Mouse (Mus musculus) cerebral cortex, adult 2 months (tissue): Measurements from ENCODE around the gene Araf.

Experiments
- WGBS: fragments of 180-500 bp; shearing (Covaris S2); methylation state at CpG from one replicate; pipeline ENCODE4 v1.1.7; 2018; 5-methylcytosine and 5-hydroxymethylcytosine counted together

The Araf gene

GRCm38 (mm10) chrX:20797681-20798080, at the start of gene Araf:
TSS of gene Araf (plus strand) at chrX:20797814.
- 0% methylated on average over 6 of the region's 7 CpGs for WGBS

GRCm38 (mm10) chrX:20748829-20749228, 48.8 kb upstream of the Araf start:
- 100% methylated on average over 2 of the region's 2 CpGs for WGBS

DNA sequence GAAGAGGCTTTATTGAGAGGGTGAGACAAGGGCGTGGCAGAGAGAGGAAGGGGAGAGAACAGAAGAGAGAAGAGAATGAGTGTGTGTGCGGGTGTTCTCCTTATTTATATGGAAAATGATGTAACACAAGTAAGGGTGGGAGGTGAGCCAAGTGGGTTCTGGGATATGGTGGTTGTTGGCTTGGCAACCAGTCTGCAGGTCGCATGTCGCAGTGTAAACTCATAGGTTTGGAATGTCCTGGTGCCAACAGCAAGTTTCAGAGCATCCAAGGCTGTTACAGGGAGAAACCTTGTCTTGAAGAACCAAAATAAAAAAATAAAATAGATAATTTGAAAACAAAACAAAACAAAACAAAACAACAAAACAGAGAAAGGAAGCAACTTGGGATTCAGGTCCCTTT, 36.4 kb upstream of the Araf start:
- 82% methylated on average over 4 of the region's 4 CpGs for WGBS

GRCm38 (mm10) chrX:20770697-20771381, 26.8 kb upstream of the Araf start:
- 0% methylated on average over 1 of the region's 1 CpGs for WGBS

DNA sequence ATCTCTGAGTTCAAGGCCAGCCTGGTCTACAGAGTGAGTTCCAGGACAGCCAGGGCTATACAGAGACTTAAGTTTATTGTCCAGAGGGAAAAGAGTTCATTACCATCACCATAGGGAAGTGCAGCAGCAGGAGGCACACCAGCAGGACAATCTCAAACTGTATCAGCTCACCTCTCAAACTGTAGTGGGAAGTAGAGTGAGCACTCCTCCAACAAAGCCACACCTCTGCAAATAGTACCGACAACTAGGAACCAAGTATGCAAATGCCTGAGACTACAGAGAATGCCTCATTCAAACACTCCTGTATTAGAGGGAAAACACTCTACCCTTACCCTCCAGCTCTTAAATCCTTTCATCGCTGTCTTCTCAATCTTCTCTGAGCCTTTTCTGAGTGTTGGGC, 25.9 kb upstream of the Araf start:
- 50% methylated on average over 2 of the region's 2 CpGs for WGBS

- 56% methylated on average over 19 of the region's 19 CpGs for whole genome bisulfite sequencing
Measured at GRCm38 (mm10) chrX:20775271-20776016, 22.2 kb upstream of the Araf start.

GRCm38 (mm10) chrX:20787309-20787708, 10.3 kb upstream of the Araf start:
- WGBS = 88% methylated on average over 2 of the region's 2 CpGs

DNA sequence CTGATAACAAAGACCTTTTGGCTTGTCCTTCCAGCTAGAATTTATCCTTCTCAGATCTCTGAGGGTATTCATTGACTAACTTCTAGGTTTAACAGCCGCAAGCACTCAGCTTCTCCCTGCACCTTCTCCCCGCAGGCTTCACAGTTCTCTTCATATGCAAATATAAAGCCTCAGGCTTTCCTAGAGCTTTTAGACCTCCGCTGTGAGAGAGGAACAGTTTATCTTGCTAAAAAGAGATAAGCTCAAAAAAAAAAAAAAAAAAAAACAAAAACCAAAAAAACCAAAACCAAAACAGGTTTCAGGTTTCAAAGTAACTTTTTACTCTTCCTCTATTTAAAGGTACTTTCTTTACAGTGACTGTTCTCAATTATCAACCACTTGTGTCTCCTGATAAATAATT, 5.2 kb upstream of the Araf start:
- 74% methylated on average over 3 of the region's 3 CpGs for WGBS

DNA sequence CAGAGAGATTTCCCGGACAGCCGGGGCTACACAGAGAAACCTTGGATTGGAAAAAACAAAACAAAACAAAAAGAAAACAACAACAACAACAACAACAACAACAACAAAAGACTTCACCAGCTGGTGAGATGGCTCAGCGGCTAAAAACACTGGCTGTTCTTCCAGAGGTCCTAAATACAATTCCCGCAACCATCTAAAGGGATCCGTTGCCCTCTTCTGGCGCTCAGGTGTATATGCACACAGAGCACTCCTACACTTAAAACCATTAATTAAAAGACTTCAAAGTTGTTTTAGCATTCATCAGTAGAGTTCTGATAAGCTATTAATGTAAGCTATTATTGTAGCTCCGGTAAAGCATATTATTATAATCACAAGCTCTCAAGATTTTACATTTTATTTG, 4.4 kb upstream of the Araf start:
- WGBS = 50% methylated on average over 7 of the region's 7 CpGs

- 47% methylated on average over 5 of the region's 5 CpGs for WGBS
Measured at GRCm38 (mm10) chrX:20794229-20794628, 3.4 kb upstream of the Araf start.

GRCm38 (mm10) chrX:20798141-20798796, 655 bp downstream of the Araf start:
- WGBS = 3% methylated on average over 21 of the region's 21 CpGs

DNA sequence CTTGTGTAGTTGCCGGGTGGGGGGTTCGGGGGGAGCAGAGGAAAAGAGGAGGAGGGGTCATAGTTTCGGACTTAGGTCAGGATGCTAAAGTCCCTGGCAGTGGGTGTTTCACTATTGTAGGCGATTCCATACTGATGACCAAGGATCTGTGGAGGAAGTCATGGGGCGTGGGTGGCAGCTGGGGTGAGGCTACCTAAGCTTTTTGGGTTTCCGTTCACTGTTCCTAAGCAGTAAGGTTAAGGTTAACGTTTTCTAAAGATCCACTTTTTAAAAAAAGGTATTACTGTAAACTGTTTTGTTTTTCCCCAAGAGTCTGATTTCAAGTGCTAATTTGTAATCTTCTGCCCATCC, 1.2 kb downstream of the Araf start:
- WGBS = 5% methylated on average over 7 of the region's 7 CpGs

DNA sequence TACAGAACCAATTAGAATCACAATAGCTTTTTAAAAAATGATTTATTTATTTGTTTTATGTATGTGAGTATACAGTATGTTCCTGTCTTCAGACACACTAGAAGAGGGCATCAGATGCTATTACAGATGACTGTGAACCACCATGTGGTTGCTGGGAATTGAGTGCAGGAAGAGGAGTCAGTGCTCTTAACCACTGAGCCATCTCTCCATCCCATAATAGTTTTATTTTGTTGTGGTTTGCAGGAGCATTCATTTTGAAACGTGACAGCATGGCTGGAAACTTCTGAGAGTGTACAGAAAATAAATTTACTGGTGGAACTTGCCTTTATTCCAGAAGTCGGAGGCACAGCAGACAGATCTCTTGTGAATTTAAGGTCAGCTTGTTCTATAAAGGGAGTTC, 3.8 kb downstream of the Araf start:
- 50% methylated on average over 2 of the region's 2 CpGs for WGBS

DNA sequence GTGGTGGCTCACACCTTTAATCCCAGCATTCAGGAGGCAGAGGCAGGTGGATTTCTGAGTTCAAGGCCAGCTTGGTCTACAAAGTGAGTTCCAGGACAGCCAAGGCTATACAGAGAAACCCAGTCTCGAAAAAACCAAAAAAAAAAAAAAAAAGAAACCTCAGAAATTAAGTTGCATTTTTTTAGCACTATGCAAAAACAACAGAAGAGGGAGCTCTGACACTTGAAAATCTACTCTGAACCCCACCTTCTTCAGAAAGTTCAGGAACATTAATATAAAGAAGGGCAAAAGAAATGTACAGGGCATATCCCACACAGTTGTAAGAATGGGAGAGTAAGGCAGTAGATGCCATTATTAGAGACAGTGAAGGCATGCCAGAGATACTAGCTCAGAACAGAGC, 6.7 kb downstream of the Araf start:
- 10% methylated on average over 1 of the region's 1 CpGs for WGBS

DNA sequence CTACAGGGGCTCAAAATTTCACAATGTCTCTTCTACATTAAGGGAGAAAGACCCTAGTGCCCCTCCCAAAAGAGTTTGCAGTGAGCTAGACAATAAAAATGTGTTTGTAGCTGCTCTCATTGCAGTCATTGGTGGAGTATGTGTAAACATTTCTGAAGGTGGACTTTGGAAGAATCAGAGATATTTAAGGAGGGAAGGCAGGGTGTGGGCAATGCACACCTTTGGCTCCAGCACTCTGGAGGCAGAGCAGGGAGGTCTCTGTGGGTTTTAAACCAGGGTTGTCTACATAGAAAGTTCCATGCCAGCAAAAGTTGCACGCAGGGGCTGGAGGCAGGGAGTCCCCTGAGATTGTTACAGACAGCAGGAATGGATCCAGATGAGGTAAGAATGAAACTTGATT, 8.7 kb downstream of the Araf start:
- WGBS = 87% methylated on average over 1 of the region's 1 CpGs

DNA sequence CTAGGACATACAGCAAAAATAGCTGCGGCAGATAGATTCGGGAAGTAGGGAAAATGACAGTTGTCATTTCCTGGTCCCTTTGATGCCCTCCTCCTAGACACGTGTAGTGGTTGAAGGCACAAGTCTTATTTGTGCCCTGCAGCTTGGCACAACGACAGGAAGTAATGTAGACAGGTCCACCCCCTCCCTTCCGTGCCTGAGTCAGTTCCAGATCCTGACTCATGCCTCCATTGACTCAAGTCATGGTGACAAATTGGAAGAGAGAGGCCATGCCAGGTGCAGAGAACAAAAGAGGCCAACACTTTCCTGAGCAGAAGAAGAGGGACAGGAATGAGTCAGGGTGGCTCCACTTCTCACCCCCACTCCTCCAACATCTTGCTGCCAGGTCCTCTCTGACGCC, 19.4 kb downstream of the Araf start:
- WGBS = 24% methylated on average over 6 of the region's 6 CpGs

- 6% methylated on average over 16 of the region's 19 CpGs for WGBS
Measured at GRCm38 (mm10) chrX:20819204-20819628, 21.6 kb downstream of the Araf start.

- 20% methylated on average over 8 of the region's 8 CpGs for WGBS
Measured at GRCm38 (mm10) chrX:20819708-20820426, 22.3 kb downstream of the Araf start.

- WGBS = 4% methylated on average over 5 of the region's 5 CpGs
Measured at GRCm38 (mm10) chrX:20828934-20829333, 31.3 kb downstream of the Araf start.

- WGBS = 52% methylated on average over 3 of the region's 3 CpGs
Measured at GRCm38 (mm10) chrX:20847232-20847631, 49.6 kb downstream of the Araf start.

- WGBS = 8% methylated on average over 2 of the region's 2 CpGs
Measured at GRCm38 (mm10) chrX:20847816-20848215, 50.2 kb downstream of the Araf start.

DNA sequence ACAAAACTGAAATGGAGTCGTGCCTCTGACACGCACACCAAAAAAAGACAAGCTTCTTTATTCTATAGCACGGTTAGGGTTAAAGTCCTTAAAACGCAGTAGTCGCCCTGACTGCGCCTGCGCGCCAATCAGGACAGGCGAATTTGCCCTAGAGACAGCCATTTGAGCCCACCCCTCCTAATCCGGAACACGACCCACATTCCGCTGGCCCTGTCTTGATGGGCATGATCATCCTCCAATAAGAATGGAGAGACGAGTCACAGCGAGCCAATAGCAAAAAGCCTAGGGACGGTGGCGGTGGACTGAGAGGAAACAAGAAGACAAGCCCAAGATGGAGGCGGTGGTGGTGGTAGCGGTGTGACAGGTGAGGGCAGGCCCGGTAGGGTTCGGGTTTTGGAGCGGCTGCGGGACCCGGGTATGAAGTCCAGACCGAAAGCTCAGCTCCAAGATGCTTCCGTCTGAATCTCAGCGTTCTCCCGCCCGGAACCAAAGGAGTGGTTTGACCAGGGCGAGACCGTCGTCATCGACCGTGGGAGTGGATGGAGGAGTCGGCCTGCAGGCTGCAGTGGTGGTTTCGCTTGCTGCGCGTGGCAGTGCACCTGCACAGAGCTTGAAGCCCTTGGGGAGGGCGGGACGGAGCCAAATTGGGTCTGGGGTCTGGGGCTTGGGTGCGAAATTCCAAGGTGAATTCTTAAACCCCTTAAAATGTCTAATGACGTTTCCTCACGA, 50.8 kb downstream of the Araf start:
- 4% methylated on average over 42 of the region's 42 CpGs for WGBS
